Mouse (Mus musculus) layer of hippocampus, adult 9-10 months (tissue): ENCODE data around the gene Vwa5b1.

Source experiments
- DNase-seq: peaks from one replicate; pipeline ENCODE4 v3.0.0; 2022; ENCODE audit warnings: low spot score

Vwa5b1 gene

DNA sequence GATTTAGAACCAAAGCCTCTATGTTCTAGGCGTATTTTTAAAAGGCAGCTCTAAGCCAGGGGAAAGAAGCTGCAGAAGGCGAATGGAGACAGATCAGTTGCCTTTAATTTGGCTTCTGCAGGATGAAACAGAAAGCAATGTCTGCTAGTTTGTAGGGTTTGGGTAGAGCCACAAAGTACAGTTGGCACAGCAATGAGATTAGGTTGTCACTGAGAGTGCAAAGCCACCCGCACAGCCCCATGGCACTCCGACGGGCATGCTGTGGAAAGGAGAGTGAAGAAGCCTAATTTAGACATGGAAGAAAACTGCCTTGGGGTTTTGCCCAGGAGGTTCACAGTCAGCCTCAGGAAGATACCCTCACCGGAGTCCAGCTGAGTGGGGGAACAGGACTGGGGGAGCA lies 105.7 kb downstream of the Vwa5b1 start:
- no peak for DNase-seq

DNA sequence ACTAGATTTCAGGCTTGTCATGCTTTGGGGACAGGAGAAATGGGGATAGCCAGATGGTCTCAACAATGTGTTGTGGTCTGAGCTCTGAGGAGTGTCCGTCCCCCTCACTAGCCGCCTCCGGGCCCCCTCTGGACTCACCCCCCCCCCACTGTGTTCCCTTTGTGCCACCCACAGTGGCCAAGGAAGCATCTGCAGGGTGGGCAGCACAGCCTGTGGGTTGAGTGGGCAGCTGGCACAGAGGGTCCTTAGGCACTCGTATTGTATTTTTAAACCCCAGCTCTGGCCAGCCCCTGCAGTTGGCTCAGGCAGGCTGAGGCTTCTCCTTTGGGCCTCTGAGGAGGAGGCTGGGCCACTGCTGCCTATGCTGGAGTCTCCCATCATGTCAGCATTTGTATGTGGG lies 110.0 kb downstream of the Vwa5b1 start:
- DNase-seq: no peak

DNA sequence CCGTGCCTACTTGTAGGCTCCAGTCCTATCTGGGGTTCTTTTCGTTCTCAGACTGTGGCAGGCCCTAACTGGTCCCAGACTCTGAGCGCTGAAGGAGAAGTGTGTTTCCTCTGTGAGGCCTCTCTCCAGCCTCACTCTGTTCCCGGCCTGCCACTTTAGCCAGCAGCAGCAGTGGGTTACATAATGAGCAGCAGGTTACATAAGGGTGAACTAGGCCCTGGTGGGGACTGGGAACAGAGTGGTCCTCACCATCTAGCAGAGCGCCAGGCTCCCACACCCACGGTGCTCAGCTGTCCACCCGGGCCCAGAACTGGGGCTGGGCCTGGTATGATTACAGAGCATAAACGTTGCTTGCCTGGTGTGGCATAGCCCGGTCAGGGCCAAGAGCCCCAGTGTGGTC lies 110.9 kb downstream of the Vwa5b1 start:
- DNase-seq: no peak

DNA sequence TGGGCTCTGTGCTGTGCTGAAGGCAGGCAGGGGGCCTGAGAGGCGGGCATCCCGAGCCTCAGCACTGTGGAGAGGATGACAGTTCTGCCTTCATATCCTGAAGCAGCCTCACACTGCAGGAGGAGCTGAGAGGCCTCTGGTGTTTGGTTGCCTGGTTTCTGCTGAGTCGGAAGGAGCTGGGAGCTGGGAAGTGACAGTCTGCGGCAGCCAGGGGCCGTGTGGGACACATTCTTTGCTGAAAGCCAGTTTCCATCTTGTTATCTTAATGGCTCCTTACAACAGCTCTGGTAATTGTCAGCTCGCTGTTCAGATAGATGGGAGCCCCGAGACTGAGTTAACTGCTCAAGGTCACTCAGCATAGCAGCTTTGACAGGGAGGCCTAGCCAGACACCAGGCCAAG lies 111.9 kb downstream of the Vwa5b1 start:
- DNase-seq: no peak

DNA sequence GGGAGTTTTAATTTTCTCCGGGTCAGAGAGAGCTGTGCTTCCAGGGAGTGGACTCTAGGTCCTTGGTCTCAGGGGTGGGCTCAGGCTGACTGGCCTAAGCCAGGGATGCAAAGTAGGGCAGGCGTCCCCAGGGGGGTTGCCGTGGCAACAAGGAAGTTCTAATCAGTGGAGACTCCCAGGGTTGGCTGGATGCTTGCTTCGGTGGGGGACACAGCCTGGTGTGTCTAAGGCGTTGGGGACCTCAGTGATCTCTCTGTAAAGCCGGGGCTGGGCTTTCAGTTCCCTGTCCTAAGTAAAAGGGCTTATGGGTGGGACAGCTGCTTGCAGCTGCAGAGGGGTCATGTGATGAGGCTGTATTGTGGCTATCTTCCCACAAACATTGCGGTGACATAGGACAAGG lies 113.4 kb downstream of the Vwa5b1 start:
- no peak for DNase-seq

DNA sequence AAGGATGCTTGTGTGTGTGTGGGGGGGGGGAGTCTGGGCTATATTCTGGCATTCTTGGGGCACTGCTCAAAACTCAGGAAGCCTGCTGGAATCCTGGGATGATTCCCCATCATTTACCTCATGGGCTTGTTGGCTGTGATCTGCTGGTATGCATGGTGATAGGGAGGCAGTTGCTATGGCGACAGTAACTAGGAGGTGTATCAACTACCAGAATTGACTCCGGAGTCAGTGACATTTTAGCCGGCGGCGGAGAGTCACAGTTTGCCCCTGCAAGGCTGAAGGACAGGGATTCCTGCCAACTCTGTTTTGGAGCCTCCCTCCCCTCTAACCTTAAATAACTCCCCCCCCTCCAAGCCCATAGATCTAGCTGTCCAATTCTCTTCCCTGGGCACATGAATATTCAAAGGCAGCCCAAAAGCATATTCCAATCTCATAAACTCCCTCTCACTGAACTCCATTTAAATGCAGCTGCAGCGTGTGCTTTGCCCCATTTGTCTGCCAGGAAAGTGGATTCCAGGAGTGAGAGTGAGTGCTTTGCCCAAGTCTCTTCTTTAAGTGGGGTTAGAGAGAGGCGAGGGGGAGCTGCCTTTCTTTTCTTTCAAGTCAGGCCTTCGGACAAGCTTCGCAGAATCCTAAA lies 118.4 kb downstream of the Vwa5b1 start:
- no peak for DNase-seq

DNA sequence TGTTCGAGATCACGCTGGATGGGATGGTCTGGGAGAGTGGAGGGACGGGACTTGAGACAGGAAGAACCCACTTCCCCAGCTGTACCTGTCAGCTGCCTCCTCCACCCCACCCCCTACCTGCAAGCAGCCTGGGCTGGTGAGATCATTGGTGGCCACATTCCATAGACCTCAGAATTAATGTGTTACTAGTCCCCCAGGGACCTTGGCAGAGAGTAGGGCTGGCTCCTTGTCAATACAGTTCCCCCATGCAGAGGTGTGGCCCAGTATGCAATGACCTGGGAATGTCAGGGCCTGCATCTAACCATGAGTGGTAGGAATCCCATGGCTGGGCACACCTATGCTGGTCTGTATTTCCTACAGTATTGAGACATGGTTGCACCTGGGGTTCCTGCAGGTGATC lies 119.2 kb downstream of the Vwa5b1 start:
- DNase-seq: no peak
